Mouse (Mus musculus) heart, embryonic 16.5 days (tissue): ENCODE results near the gene Gm7358. TPM values are rescaled to one million over a fixed set of nuclear protein-coding genes. Genes with fewer than 3 reads are reported as not detected.
"Not testable (repeated sequence)": the region's sequence is repeated elsewhere in the genome, so short reads cannot be mapped to it uniquely, and the experiment has no call there.

Source experiments
- ATAC-seq: fragments of 200-750 bp; cut with Nextera tagmentation; replicated peaks from 2 replicates; pipeline ENCODE4 v1.8.0; 2017; ENCODE audit warnings: moderate number of reproducible peaks; ENCODE audit not compliant: insufficient read depth, low FRiP score; ENCODE audit errors: extremely low read depth
- H3K27ac ChIP-seq: fragments of 300-500 bp; sonication (generic); 2 replicates; pipeline ENCODE4 v1.5.1; 2014; ENCODE audit warnings: mild to moderate bottlenecking, low read length, control low read depth, moderate library complexity
- H3K27me3 ChIP-seq: fragments of 300-500 bp; sonication (generic); 2 replicates; pipeline ENCODE4 v1.6.1; 2014; ENCODE audit warnings: low read length, mixed read lengths; ENCODE audit not compliant: control insufficient read depth, insufficient read depth
- H3K36me3 ChIP-seq: fragments of 300-500 bp; sonication (generic); 2 replicates; pipeline ENCODE4 v1.6.1; 2014; ENCODE audit not compliant: control insufficient read depth, insufficient read depth
- H3K4me1 ChIP-seq: fragments of 300-500 bp; sonication (generic); 2 replicates; pipeline ENCODE4 v1.6.1; 2014; ENCODE audit warnings: low read length, mixed read lengths; ENCODE audit not compliant: control insufficient read depth, insufficient read depth
- H3K4me2 ChIP-seq: fragments of 300-500 bp; sonication (generic); 2 replicates; pipeline ENCODE4 v1.6.1; 2014; ENCODE audit warnings: low read depth, mild to moderate bottlenecking, control low read depth, low read length
- H3K4me3 ChIP-seq: fragments of 300-500 bp; sonication (generic); 2 replicates; pipeline ENCODE4 v1.5.1; 2014; ENCODE audit warnings: mild to moderate bottlenecking, control low read depth, low read length
- H3K9ac ChIP-seq: fragments of 300-500 bp; sonication (generic); 2 replicates; pipeline ENCODE4 v1.6.1; 2014; ENCODE audit warnings: low read length, control low read depth
- H3K9me3 ChIP-seq: fragments of 300-500 bp; sonication (generic); replicated peaks from 2 replicates; pipeline ENCODE4 v1.6.1; 2016; ENCODE audit warnings: low read length; ENCODE audit not compliant: control insufficient read depth
- WGBS: fragments of 180-500 bp; shearing (Covaris S2); extraction: QIAGEN DNeasy Blood & Tissue Kit; methylation state at CpG from one replicate; pipeline ENCODE4 v1.1.7; 2014; 5-methylcytosine and 5-hydroxymethylcytosine counted together
- polyA plus RNA-seq: library from polyadenylated mRNA; unstranded; fragments of >200 nt; fragmentation: Nextera tagmentation; extraction: Ambion mirVana; gene quantifications from 2 replicates; pipeline ENCODE4 v1.2.1, GENCODE M21; 2015

Gm7358 gene
- polyA plus RNA-seq, result not detected in 2 replicates

DNA sequence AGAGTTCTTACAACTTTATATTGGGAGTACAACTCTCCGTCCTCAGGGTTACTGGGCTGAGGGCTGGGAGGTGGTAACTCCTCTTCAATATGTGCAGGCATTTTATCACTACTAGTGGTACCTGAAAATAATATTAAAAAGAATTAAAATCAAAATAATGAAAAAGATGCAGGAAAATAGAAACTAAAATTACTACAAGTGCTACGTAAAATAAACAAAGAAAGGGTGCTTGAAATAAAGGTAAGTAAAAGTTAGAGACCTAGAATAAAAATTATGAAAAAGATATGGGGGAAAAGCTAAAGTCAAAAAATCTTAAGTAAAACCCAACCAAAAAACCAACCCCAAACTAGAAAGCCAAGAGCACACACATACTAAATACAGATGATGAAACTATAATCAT, at the start of gene Gm7358:
Gene Gm7358, minus strand, starts transcription at position 101 of the 400 bp plus-strand sequence.
- H3K27me3 ChIP-seq, H3K4me1 ChIP-seq, H3K27ac ChIP-seq, H3K9ac ChIP-seq, H3K9me3 ChIP-seq, ATAC-seq, H3K4me3 ChIP-seq, H3K36me3 ChIP-seq, H3K4me2 ChIP-seq: not testable (repeated sequence)
- 60% methylated on average over 1 of the region's 2 CpGs for WGBS

DNA sequence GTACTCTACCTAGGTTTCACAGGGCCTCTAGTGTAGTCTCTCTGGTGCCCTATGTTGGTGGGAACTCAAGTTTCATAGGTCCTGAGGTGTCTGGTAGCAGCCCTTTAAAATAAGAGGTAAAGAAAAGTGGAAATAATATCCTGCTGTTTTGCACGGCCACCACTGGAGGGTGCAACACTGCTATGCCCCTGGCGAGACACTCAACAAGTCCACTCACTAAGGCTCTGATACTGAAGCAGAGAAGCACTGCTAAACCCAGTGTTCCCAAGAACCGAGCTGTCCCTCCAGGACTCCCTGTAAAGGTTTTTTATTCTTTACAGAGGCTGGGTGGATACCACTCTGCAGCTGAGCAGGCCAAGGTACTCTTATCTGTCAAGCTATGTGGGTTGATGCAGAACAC, 43.7 kb upstream of the Gm7358 start:
- H3K4me1 ChIP-seq, ATAC-seq, H3K36me3 ChIP-seq, H3K27me3 ChIP-seq, H3K9me3 ChIP-seq, H3K4me2 ChIP-seq, H3K4me3 ChIP-seq, H3K27ac ChIP-seq, H3K9ac ChIP-seq: not testable (repeated sequence)
- WGBS, result 21% methylated on average over 3 of the region's 3 CpGs

DNA sequence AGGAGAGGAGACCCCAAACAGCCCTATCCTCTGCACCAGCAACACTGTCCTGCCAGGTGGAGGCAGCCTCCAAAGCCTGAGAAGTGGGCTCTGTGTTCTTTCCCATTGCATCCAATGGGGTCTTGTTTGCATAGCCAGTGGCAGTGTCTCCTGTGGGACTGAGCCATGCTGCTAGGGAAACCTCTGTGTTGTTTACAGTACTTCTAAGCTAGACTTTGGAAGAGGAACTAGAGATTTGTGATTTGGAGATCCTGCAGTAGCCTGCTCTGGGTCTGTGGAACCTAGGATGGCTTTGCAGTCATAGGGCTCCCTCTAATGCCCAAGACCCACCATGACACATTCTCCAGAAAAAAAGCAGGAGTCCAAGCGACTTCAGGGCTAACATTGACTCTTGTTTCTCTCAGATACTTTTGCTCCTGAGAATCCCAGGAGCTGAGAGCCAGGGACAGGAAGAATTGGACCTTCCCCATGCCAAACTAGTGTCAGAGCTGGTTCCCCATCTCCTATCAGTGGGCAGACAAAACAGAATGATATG, 42.2 kb upstream of the Gm7358 start:
- H3K36me3 ChIP-seq, H3K9ac ChIP-seq, H3K9me3 ChIP-seq, H3K27me3 ChIP-seq, H3K4me1 ChIP-seq, H3K27ac ChIP-seq, H3K4me3 ChIP-seq, ATAC-seq, H3K4me2 ChIP-seq: not testable (repeated sequence)
- 0% methylated on average over 1 of the region's 1 CpGs for WGBS

DNA sequence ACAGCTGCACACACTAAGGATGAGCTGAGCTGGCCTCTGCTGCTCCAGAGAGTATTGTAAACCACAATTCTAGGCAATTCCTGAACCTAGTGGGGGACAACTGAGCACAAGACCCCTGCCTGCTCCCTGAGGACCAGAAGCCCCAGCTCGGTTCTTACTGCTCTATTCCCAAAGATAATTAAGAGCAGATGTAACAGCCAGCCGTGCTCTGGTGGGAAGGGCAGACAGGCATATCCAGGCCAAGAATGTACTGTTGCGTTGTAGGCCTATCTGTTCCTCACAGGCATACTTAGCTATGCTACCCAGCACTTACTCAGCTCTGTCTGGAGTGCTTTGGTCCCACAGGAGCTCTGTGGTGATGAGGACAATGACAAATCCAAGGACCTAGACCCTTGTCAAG, 40.6 kb upstream of the Gm7358 start:
- not testable (repeated sequence) for H3K4me3 ChIP-seq, H3K9me3 ChIP-seq, H3K27ac ChIP-seq, ATAC-seq, H3K36me3 ChIP-seq, H3K4me1 ChIP-seq, H3K4me2 ChIP-seq, H3K27me3 ChIP-seq, H3K9ac ChIP-seq
- WGBS, result 47% methylated on average over 3 of the region's 3 CpGs

DNA sequence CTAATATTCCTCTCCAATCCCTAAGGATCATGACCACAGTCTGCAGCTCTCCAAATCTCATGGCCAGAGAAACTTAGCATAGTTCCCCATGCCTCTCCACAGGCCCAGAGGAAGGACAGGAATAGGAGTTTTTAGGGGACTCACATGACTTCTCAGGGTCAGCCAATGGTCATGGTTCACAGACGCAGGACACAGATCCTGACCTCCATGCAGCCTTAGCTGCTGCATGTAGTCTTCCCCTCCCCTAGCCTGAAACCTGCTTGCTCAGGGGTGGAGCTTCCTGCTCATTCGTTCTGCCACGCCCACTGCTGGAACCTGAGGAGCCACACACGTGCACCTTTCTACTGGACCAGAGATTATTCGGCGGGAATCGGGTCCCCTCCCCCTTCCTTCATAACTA, 34.8 kb upstream of the Gm7358 start:
- not testable (repeated sequence) for ATAC-seq, H3K27me3 ChIP-seq, H3K9ac ChIP-seq, H3K4me1 ChIP-seq, H3K4me2 ChIP-seq, H3K9me3 ChIP-seq, H3K4me3 ChIP-seq, H3K36me3 ChIP-seq, H3K27ac ChIP-seq
- WGBS, result 42% methylated on average over 1 of the region's 7 CpGs

DNA sequence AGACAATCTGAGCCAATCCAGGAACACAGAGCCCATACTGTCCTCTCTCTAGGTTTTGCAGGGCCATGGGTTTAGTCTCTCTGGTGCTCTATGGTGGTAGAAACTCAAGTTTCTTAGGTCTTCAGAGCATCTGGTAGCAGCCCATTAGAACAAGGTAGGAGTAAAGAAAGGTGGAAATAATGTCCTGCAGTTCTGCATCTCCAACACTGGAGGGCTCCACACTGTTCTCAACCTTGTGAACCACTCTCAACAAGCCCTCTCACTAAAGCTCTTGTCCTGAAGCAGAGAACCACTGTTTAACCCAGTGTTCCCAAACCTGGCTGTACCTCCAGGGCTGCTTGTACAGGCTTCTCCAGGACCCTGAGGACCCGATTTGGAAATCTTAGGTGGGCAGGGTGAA, 27.3 kb upstream of the Gm7358 start:
- H3K27ac ChIP-seq, H3K4me1 ChIP-seq, H3K4me2 ChIP-seq, H3K27me3 ChIP-seq, H3K9ac ChIP-seq, H3K4me3 ChIP-seq, ATAC-seq, H3K36me3 ChIP-seq, H3K9me3 ChIP-seq: not testable (repeated sequence)
- 25% methylated on average over 1 of the region's 1 CpGs for WGBS

DNA sequence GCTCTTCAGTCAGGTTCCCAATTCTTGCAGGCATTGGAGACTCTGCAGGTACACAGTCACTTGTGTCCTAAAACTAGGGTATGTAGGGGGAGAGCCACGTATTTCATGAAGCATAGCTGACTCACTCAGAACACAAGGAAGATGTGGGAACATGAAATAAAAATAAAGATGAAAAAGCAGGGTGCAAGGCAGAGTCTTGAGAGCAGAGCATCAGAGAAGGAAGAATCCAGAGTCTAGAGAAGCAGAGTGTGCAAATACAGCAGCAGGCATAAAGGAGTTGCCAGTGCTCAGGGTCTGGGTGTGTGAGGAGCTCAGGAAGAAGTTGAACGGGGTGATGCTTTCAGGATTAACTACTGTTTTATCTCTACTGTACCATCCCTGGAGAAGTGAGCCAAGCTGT, 17.5 kb downstream of the Gm7358 start:
- H3K4me2 ChIP-seq, H3K4me1 ChIP-seq, H3K27ac ChIP-seq, ATAC-seq, H3K9me3 ChIP-seq, H3K27me3 ChIP-seq, H3K4me3 ChIP-seq, H3K36me3 ChIP-seq, H3K9ac ChIP-seq: not testable (repeated sequence)
- 56% methylated on average over 1 of the region's 2 CpGs for WGBS

DNA sequence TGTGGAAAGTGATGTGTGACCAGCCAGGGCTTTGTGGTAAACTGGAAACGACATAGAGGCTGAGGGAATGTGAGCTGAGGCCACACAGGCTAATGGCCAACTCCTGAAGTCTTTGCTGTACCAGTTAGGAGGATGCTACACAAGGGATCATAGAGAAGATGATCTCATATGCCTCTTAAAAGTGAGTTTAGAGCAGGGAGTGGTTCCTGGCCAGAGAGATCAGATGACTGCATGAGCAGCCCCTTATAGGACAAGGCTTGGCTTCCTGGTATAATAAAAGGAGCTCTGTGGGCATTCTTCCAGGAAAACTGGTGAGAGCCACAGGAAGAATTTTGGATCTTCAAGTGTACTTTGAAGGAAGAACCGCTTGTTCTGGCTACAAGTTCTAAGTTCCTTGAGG, 22.3 kb downstream of the Gm7358 start:
- not testable (repeated sequence) for H3K9me3 ChIP-seq, H3K9ac ChIP-seq, ATAC-seq, H3K4me1 ChIP-seq, H3K27me3 ChIP-seq, H3K27ac ChIP-seq, H3K4me2 ChIP-seq, H3K36me3 ChIP-seq, H3K4me3 ChIP-seq
- 32% methylated on average over 1 of the region's 2 CpGs for WGBS

DNA sequence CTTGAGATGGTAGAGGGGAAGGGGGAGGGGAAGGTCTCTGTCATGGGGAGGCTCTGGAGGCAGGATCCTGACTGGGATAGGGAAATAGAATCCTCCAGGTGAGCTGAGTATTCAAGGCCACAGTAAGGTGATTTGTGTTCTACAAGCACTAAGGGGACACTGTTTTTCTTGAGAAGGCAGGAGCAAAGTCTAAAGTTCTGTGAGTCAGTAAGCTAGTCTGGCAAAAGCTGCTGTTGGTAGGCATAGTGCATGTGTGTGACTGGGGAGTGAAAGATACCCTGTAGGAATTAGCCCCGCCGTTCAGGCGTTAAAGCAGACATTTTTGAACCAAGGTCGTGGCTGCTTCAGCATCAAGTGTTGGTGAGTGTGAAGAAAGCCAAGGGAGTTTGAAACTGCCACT, 23.2 kb downstream of the Gm7358 start:
- H3K4me2 ChIP-seq, H3K27me3 ChIP-seq: not testable (repeated sequence)
- WGBS, result 67% methylated on average over 4 of the region's 4 CpGs

More for the DNA sequence above, 23.2 kb downstream of the Gm7358 start:
- not testable (repeated sequence) for H3K9me3 ChIP-seq, H3K4me1 ChIP-seq, H3K27ac ChIP-seq, H3K4me3 ChIP-seq, H3K36me3 ChIP-seq, H3K9ac ChIP-seq, ATAC-seq
